Mouse (Mus musculus): ENCODE results near the gene Tbrg4. TPM values are rescaled to one million over a fixed set of nuclear protein-coding genes. Genes with fewer than 3 reads are reported as not detected.
"Not testable (repeated sequence)": the region's sequence is repeated elsewhere in the genome, so short reads cannot be mapped to it uniquely, and the experiment has no call there.

Gene Tbrg4
- polyA plus RNA-seq, 1 experiment = 101 TPM

DNA sequence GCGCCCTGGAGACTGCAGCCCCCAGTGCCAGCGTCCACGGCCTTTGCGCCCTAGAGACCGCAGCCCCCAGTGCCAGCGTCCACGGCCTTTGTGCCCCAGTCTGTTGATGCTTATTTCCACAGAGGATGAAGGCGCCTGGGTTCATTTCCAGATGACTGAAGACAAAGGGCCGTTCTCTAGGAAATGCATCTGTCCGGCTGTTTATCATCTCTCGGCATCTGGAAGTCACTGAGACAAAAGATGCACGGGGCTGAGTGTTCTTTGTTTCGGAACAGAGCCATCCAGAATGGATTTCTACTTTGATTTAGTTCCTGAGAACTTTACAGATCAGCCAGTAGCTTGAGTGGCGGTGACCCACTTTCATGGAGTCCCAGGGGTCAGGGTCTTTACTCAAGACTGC is 35.3 kb upstream of the Tbrg4 start:
- TF ChIP-seq CTCF (IDR thresholded peaks at IDR 0.05; ENCODE audit: extremely low read depth, insufficient read length, insufficient replicate concordance, low read depth, low read length) (no peak), POLR2A (IDR thresholded peaks at IDR 0.05; ENCODE audit: low read depth, low read length) (no peak)
- Histone ChIP-seq H3K27me3 (ENCODE audit: control insufficient read depth, insufficient read depth, low read length) (no peaks in the 10 kb centered on the region), H3K4me3 (ENCODE audit: low read depth, low read length) (no peak overlapping the region), H3K4me1 (ENCODE audit: control insufficient read depth, insufficient read depth, insufficient read length, low read length) (no peaks in the 10 kb centered on the region; the same call in 1 of the 2 replicates), H3K27ac (ENCODE audit: insufficient read depth, low read depth, low read length) (no peak overlapping the region), H3K36me3 (ENCODE audit: control insufficient read depth, insufficient read depth, low read length) (no peaks in the 10 kb centered on the region)
- 80% methylated on average over 14 of the region's 14 CpGs for whole genome bisulfite sequencing

DNA sequence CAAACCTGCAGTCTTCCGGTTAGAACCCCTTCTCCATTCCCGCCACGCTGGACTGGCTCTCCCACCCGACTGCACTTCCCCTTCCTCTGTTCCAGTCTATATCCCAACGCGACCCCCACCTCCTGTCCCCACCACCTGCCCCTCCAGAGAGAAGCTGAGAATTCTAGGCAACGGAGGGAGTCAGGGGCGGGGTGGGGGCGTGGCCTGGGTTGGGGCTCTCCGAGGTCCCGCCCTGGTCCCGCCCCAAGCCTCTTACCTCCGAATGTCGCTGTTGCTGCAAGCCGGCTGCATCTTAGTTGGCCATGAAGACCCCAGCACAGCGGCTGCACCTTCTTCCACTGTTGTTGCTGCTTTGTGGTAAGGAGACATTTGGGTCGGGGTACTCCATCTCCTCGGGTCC is 32.4 kb upstream of the Tbrg4 start, which contains the start of gene Ramp3:
Ramp3 (plus strand) TSS at position 251 of the 400 bp plus-strand sequence.
- TF ChIP-seq POLR2A (IDR thresholded peaks at IDR 0.05; ENCODE audit: low read depth, low read length) = no peak
- no peak for TF ChIP-seq CTCF (IDR thresholded peaks at IDR 0.05; ENCODE audit: extremely low read depth, insufficient read length, insufficient replicate concordance, low read depth, low read length)
- H3K27ac ChIP-seq (ENCODE audit: insufficient read depth, low read depth, low read length) = no peak within 1 kb of the TSS
- H3K27me3 ChIP-seq (ENCODE audit: control insufficient read depth, insufficient read depth, low read length) = no peaks in the 10 kb centered on the region
- WGBS = 2% methylated on average over 18 of the region's 18 CpGs
- H3K36me3 ChIP-seq (ENCODE audit: control insufficient read depth, insufficient read depth, low read length) = no peaks in the 10 kb centered on the region
- peak within 1 kb of the TSS; percentile 62 for H3K4me3 ChIP-seq (ENCODE audit: low read depth, low read length)
- H3K4me1 ChIP-seq (ENCODE audit: control insufficient read depth, insufficient read depth, insufficient read length, low read length) = no peaks in the 10 kb centered on the region; the same call in 1 of the 2 replicates

- Histone ChIP-seq H3K27me3 (ENCODE audit: control insufficient read depth, insufficient read depth, low read length) (no peaks in the 10 kb centered on the region), H3K4me3 (ENCODE audit: low read depth, low read length) (no peak overlapping the region), H3K4me1 (ENCODE audit: control insufficient read depth, insufficient read depth, insufficient read length, low read length) (peaks cover 5% of the 10 kb centered on the region; the same call in 1 of the 2 replicates), H3K27ac (ENCODE audit: insufficient read depth, low read depth, low read length) (no peak overlapping the region), H3K36me3 (ENCODE audit: control insufficient read depth, insufficient read depth, low read length) (no peaks in the 10 kb centered on the region)
- 0% methylated on average over 2 of the region's 2 CpGs for WGBS
- TF ChIP-seq POLR2A (IDR thresholded peaks at IDR 0.05; ENCODE audit: low read depth, low read length) (no peak), CTCF (IDR thresholded peaks at IDR 0.05; ENCODE audit: extremely low read depth, insufficient read length, insufficient replicate concordance, low read depth, low read length) (no peak)
These were observed 29.0 kb upstream of the Tbrg4 start for GRCm38 (mm10) chr11:6654903-6655302.

DNA sequence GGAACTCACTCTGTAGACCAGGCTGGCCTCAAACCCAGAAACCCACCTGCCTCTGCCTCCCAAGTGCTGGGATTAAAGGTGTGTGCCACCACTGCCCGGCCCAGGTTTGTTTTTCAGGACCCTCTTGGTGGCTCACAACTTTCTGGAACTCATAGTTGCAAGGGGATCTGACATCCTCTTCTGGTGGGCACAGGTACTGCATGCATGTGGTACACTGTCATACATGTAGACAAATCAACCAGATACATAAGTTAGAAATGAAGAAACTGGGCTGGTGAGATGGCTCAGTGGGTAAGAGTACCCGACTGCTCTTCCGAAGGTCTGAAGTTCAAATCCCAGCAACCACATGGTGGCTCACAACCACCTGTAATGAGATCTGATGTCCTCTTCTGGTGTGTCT is 27.1 kb upstream of the Tbrg4 start:
- WGBS = 81% methylated on average over 3 of the region's 3 CpGs
- not testable (repeated sequence) for H3K4me3 ChIP-seq (ENCODE audit: low read depth, low read length); H3K27ac ChIP-seq (ENCODE audit: insufficient read depth, low read depth, low read length); H3K27me3 ChIP-seq (ENCODE audit: control insufficient read depth, insufficient read depth, low read length); H3K4me1 ChIP-seq (ENCODE audit: control insufficient read depth, insufficient read depth, insufficient read length, low read length); H3K36me3 ChIP-seq (ENCODE audit: control insufficient read depth, insufficient read depth, low read length)

DNA sequence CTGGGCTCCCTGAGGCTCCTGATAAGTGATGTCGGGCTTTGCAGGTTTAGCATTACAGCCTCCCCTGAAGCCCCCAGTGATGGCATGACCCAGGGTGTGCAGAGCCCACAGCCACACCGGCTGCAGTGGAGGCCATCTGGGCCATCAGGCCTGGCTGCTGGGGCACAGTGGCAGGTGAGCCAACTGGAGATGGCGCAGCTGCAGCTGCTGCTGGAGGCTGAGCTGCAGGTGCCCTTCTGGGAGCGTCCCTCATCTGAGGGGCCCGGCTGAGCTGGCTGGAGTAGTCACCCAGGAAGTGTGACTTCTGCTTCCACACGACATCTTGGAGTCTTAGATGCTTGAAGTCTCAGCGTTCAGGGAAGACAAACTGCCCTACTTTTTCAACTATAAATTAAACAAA is 24.7 kb upstream of the Tbrg4 start:
- no peak overlapping the region for H3K27ac ChIP-seq (ENCODE audit: insufficient read depth, low read depth, low read length)
- H3K27me3 ChIP-seq (ENCODE audit: control insufficient read depth, insufficient read depth, low read length) = no peaks in the 10 kb centered on the region
- TF ChIP-seq POLR2A (IDR thresholded peaks at IDR 0.05; ENCODE audit: low read depth, low read length) (no peak), CTCF (IDR thresholded peaks at IDR 0.05; ENCODE audit: extremely low read depth, insufficient read length, insufficient replicate concordance, low read depth, low read length) (no peak)
- H3K4me3 ChIP-seq (ENCODE audit: low read depth, low read length) = no peak overlapping the region
- 26% methylated on average over 7 of the region's 7 CpGs for WGBS
- H3K4me1 ChIP-seq (ENCODE audit: control insufficient read depth, insufficient read depth, insufficient read length, low read length) = peaks cover 5% of the 10 kb centered on the region; the same call in 1 of the 2 replicates
- no peaks in the 10 kb centered on the region for H3K36me3 ChIP-seq (ENCODE audit: control insufficient read depth, insufficient read depth, low read length)

GRCm38 (mm10) chr11:6647831-6648724 is 22.2 kb upstream of the Tbrg4 start:
- no peak overlapping the region for H3K4me3 ChIP-seq (ENCODE audit: low read depth, low read length)
- H3K36me3 ChIP-seq (ENCODE audit: control insufficient read depth, insufficient read depth, low read length) = no peaks in the 10 kb centered on the region
- no peak overlapping the region for H3K27ac ChIP-seq (ENCODE audit: insufficient read depth, low read depth, low read length)
- WGBS = 66% methylated on average over 9 of the region's 9 CpGs
- no peak for TF ChIP-seq CTCF (IDR thresholded peaks at IDR 0.05; ENCODE audit: extremely low read depth, insufficient read length, insufficient replicate concordance, low read depth, low read length)
- H3K4me1 ChIP-seq (ENCODE audit: control insufficient read depth, insufficient read depth, insufficient read length, low read length) = peaks cover 5% of the 10 kb centered on the region; the same call in 1 of the 2 replicates
- no peaks in the 10 kb centered on the region for H3K27me3 ChIP-seq (ENCODE audit: control insufficient read depth, insufficient read depth, low read length)

DNA sequence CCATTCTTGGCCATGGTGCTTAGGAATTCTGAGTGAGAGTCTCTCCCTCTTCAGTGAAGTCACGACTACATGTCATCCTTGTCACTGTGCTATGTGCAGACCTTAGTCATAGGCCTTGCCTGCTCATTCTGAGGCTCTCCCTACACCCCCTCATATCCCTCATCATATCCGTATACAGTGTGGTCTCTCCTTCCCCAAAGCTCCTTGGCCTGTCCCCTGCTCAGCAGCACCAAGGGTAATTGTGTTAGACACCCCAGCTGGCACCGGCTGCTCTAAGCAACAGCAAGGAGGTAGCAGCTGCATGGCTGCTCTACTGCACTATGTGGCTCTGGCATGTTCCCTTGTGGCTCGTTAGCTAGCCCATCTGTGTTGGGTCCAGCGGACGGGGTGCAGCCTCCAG is 18.7 kb upstream of the Tbrg4 start:
- 84% methylated on average over 6 of the region's 6 CpGs for WGBS
- H3K4me1 ChIP-seq (ENCODE audit: control insufficient read depth, insufficient read depth, insufficient read length, low read length) = no peaks in the 10 kb centered on the region
- no peak overlapping the region for H3K27ac ChIP-seq (ENCODE audit: insufficient read depth, low read depth, low read length)
- H3K36me3 ChIP-seq (ENCODE audit: control insufficient read depth, insufficient read depth, low read length) = no peaks in the 10 kb centered on the region
- no peak for TF ChIP-seq POLR2A (IDR thresholded peaks at IDR 0.05; ENCODE audit: low read depth, low read length)
- no peak for TF ChIP-seq CTCF (IDR thresholded peaks at IDR 0.05; ENCODE audit: extremely low read depth, insufficient read length, insufficient replicate concordance, low read depth, low read length)
- H3K27me3 ChIP-seq (ENCODE audit: control insufficient read depth, insufficient read depth, low read length) = no peaks in the 10 kb centered on the region
- no peak overlapping the region for H3K4me3 ChIP-seq (ENCODE audit: low read depth, low read length)
